Mouse (Mus musculus) cerebral cortex, adult 2 months (tissue): ENCODE data around the gene Map3k13.

Source experiments
- WGBS: fragments of 180-500 bp; shearing (Covaris S2); methylation state at CpG from one replicate; pipeline ENCODE4 v1.1.7; 2018; 5-methylcytosine and 5-hydroxymethylcytosine counted together

The Map3k13 gene

GRCm38 (mm10) chr16:21906902-21907301 lies 112.8 kb downstream of the Map3k13 start:
- 97% methylated on average over 6 of the region's 6 CpGs for WGBS

GRCm38 (mm10) chr16:21908906-21909305 lies 114.8 kb downstream of the Map3k13 start:
- 58% methylated on average over 7 of the region's 8 CpGs for WGBS

- 51% methylated on average over 6 of the region's 6 CpGs for WGBS
These were observed 119.2 kb downstream of the Map3k13 start for GRCm38 (mm10) chr16:21913347-21913746.

- WGBS: 64% methylated on average over 7 of the region's 7 CpGs
These were observed 122.5 kb downstream of the Map3k13 start for GRCm38 (mm10) chr16:21916681-21917080.

- WGBS: 85% methylated on average over 13 of the region's 13 CpGs
These were observed 134.3 kb downstream of the Map3k13 start for GRCm38 (mm10) chr16:21928471-21928870.

GRCm38 (mm10) chr16:21946761-21947715 lies 152.9 kb downstream of the Map3k13 start, which contains the start of gene Tmem41a:
Tmem41a (minus strand) TSS chr16:21947552.
- WGBS: 1% methylated on average over 63 of the region's 63 CpGs

- WGBS: 55% methylated on average over 12 of the region's 12 CpGs
These were observed 161.4 kb downstream of the Map3k13 start for GRCm38 (mm10) chr16:21955591-21955990.

GRCm38 (mm10) chr16:21965576-21965975 lies 171.4 kb downstream of the Map3k13 start:
- WGBS: 92% methylated on average over 3 of the region's 3 CpGs

- WGBS: 73% methylated on average over 5 of the region's 5 CpGs
These were observed 175.7 kb downstream of the Map3k13 start for GRCm38 (mm10) chr16:21969874-21970273.

- WGBS: 93% methylated on average over 6 of the region's 6 CpGs
These were observed 176.4 kb downstream of the Map3k13 start for GRCm38 (mm10) chr16:21970536-21970935.

GRCm38 (mm10) chr16:21971446-21971845 lies 177.3 kb downstream of the Map3k13 start:
- 77% methylated on average over 4 of the region's 4 CpGs for WGBS

- WGBS: 21% methylated on average over 16 of the region's 16 CpGs
These were observed 182.1 kb downstream of the Map3k13 start for GRCm38 (mm10) chr16:21976203-21976602.

- 48% methylated on average over 5 of the region's 5 CpGs for WGBS
These were observed 183.2 kb downstream of the Map3k13 start for GRCm38 (mm10) chr16:21977347-21977746.
